Mouse (Mus musculus) limb, embryonic 12.5 days (tissue): ENCODE data around the gene Dedd2. TPM values are rescaled to one million over a fixed set of nuclear protein-coding genes. Genes with fewer than 3 reads are reported as not detected.

ENCODE experiments used
- ATAC-seq: fragments of 200-750 bp; cut with Nextera tagmentation; 2 replicates; pipeline ENCODE4 v1.8.0; 2017; ENCODE audit warnings: low read depth, moderate TSS enrichment; ENCODE audit not compliant: insufficient number of reproducible peaks, insufficient read depth, low FRiP score, low TSS enrichment
- H3K27ac ChIP-seq: fragments of 300-500 bp; sonication (generic); 2 replicates; pipeline ENCODE4 v1.5.1; 2016; ENCODE audit warnings: mild to moderate bottlenecking, moderate library complexity
- H3K27me3 ChIP-seq: fragments of 300-500 bp; sonication (generic); 2 replicates; pipeline ENCODE4 v1.6.1; 2016; ENCODE audit warnings: mild to moderate bottlenecking, moderate library complexity
- H3K36me3 ChIP-seq: fragments of 300-500 bp; sonication (generic); 2 replicates; pipeline ENCODE4 v1.6.1; 2016; ENCODE audit warnings: mild to moderate bottlenecking, moderate library complexity
- H3K4me1 ChIP-seq: fragments of 300-500 bp; sonication (generic); replicated peaks from 2 replicates; pipeline ENCODE4 v1.6.1; 2016
- H3K4me2 ChIP-seq: fragments of 300-500 bp; sonication (generic); 2 replicates; pipeline ENCODE4 v1.6.1; 2016; ENCODE audit warnings: mild to moderate bottlenecking, moderate library complexity
- H3K4me3 ChIP-seq: fragments of 300-500 bp; sonication (generic); replicated peaks from 2 replicates; pipeline ENCODE4 v1.5.1; 2016; ENCODE audit warnings: mild to moderate bottlenecking
- H3K9ac ChIP-seq: fragments of 300-500 bp; sonication (generic); replicated peaks from 2 replicates; pipeline ENCODE4 v1.6.1; 2016; ENCODE audit warnings: mild to moderate bottlenecking, moderate library complexity
- H3K9me3 ChIP-seq: fragments of 300-500 bp; sonication (generic); 2 replicates; pipeline ENCODE4 v1.6.1; 2016; ENCODE audit warnings: mild to moderate bottlenecking, moderate library complexity
- WGBS: fragments of 180-500 bp; shearing (Covaris S2); methylation state at CpG from one replicate; pipeline ENCODE4 v1.1.7; 2016; 5-methylcytosine and 5-hydroxymethylcytosine counted together
- polyA plus RNA-seq: library from polyadenylated mRNA; unstranded; fragments of >200 nt; fragmentation: Nextera tagmentation; extraction: Ambion mirVana; gene quantifications from 2 replicates; pipeline ENCODE4 v1.2.1, GENCODE M21; 2016

Gene Dedd2
- polyA plus RNA-seq, 1 experiment from 2014 or later, result 12.2 TPM

GRCm38 (mm10) chr7:25230690-25231285, 10.4 kb upstream of the Dedd2 start:
- no peak overlapping the region for H3K27ac ChIP-seq
- no peak overlapping the region for H3K9ac ChIP-seq
- no peak overlapping the region for H3K4me3 ChIP-seq
- WGBS, result 88% methylated on average over 9 of the region's 9 CpGs
- H3K9me3 ChIP-seq, result no peaks in the 10 kb centered on the region
- peaks cover 100% of the 10 kb centered on the region for H3K36me3 ChIP-seq
- H3K4me2 ChIP-seq, result no peak overlapping the region
- ATAC-seq, result no peak
- peaks cover 11% of the 10 kb centered on the region for H3K4me1 ChIP-seq
- no peaks in the 10 kb centered on the region for H3K27me3 ChIP-seq

GRCm38 (mm10) chr7:25227523-25228300, 7.3 kb upstream of the Dedd2 start:
- Histone ChIP-seq H3K9ac (no peak overlapping the region), H3K27ac (no peak overlapping the region), H3K4me2 (no peak overlapping the region), H3K4me3 (no peak overlapping the region), H3K9me3 (no peaks in the 10 kb centered on the region), H3K36me3 (peaks cover 99% of the 10 kb centered on the region), H3K27me3 (no peaks in the 10 kb centered on the region), H3K4me1 (no peaks in the 10 kb centered on the region)
- 84% methylated on average over 1 of the region's 1 CpGs for WGBS
- ATAC-seq, result no peak

GRCm38 (mm10) chr7:25222275-25222967, 2.0 kb upstream of the Dedd2 start:
- Histone ChIP-seq H3K4me2 (peak overlapping the region; percentile 92), H3K36me3 (peaks cover 50% of the 10 kb centered on the region), H3K9ac (peak overlapping the region; percentile 71; the same call in 1 of the 2 replicates), H3K4me1 (peaks cover 27% of the 10 kb centered on the region), H3K4me3 (peak overlapping the region; percentile 71), H3K9me3 (no peaks in the 10 kb centered on the region), H3K27ac (no peak overlapping the region), H3K27me3 (no peaks in the 10 kb centered on the region)
- ATAC-seq, result no peak
- WGBS, result 88% methylated on average over 10 of the region's 10 CpGs

- Histone ChIP-seq H3K4me2 (peak within 1 kb of the TSS; percentile 92), H3K9me3 (no peaks in the 10 kb centered on the region), H3K36me3 (peaks cover 44% of the 10 kb centered on the region), H3K4me3 (peak within 1 kb of the TSS; percentile 71), H3K4me1 (peaks cover 27% of the 10 kb centered on the region), H3K27me3 (no peaks in the 10 kb centered on the region), H3K27ac (peak within 1 kb of the TSS; percentile 84), H3K9ac (peak within 1 kb of the TSS; percentile 71)
- ATAC-seq, result peak; percentile 96
- under 1% methylated on average over 45 of the region's 45 CpGs for WGBS
These were observed 878 bp upstream of the Dedd2 start, which contains the start of gene Zfp526 for GRCm38 (mm10) chr7:25221102-25221883. Gene Zfp526, plus strand, starts transcription at chr7:25221425.

GRCm38 (mm10) chr7:25219756-25220456, 509 bp downstream of the Dedd2 start:
- Histone ChIP-seq H3K27ac (peak overlapping the region; percentile 82), H3K9me3 (no peaks in the 10 kb centered on the region), H3K4me2 (peak overlapping the region; percentile 92), H3K4me1 (peaks cover 27% of the 10 kb centered on the region), H3K36me3 (peaks cover 35% of the 10 kb centered on the region), H3K27me3 (no peaks in the 10 kb centered on the region), H3K4me3 (peak overlapping the region; percentile 71), H3K9ac (peak overlapping the region; percentile 71; the same call in 1 of the 2 replicates)
- peak; percentile 61 for ATAC-seq
- WGBS, result 3% methylated on average over 31 of the region's 31 CpGs

- Histone ChIP-seq H3K27ac (peak overlapping the region; percentile 82), H3K4me3 (peak overlapping the region; percentile 71), H3K4me2 (peak overlapping the region; percentile 92), H3K36me3 (peaks cover 33% of the 10 kb centered on the region), H3K4me1 (peaks cover 27% of the 10 kb centered on the region), H3K27me3 (no peaks in the 10 kb centered on the region), H3K9me3 (no peaks in the 10 kb centered on the region), H3K9ac (peak overlapping the region; percentile 71)
- under 1% methylated on average over 16 of the region's 16 CpGs for WGBS
- ATAC-seq, result peak; percentile 9
These were observed 1.0 kb downstream of the Dedd2 start for GRCm38 (mm10) chr7:25219416-25219750.

GRCm38 (mm10) chr7:25218705-25219415, 1.6 kb downstream of the Dedd2 start:
- ATAC-seq, result peak; percentile 6
- H3K9ac ChIP-seq, result peak overlapping the region; percentile 71
- under 1% methylated on average over 53 of the region's 53 CpGs for WGBS
- peaks cover 30% of the 10 kb centered on the region for H3K36me3 ChIP-seq
- peak overlapping the region; percentile 82 for H3K27ac ChIP-seq
- peaks cover 27% of the 10 kb centered on the region for H3K4me1 ChIP-seq
- no peaks in the 10 kb centered on the region for H3K27me3 ChIP-seq
- peak overlapping the region; percentile 92 for H3K4me2 ChIP-seq
- H3K9me3 ChIP-seq, result no peaks in the 10 kb centered on the region
- H3K4me3 ChIP-seq, result peak overlapping the region; percentile 71

GRCm38 (mm10) chr7:25217653-25218395, 2.6 kb downstream of the Dedd2 start:
- Histone ChIP-seq H3K9ac (no peak overlapping the region), H3K4me3 (peak overlapping the region; percentile 71), H3K4me2 (peak overlapping the region; percentile 92), H3K36me3 (peaks cover 22% of the 10 kb centered on the region), H3K9me3 (no peaks in the 10 kb centered on the region), H3K4me1 (peaks cover 27% of the 10 kb centered on the region), H3K27me3 (no peaks in the 10 kb centered on the region), H3K27ac (no peak overlapping the region)
- WGBS, result 63% methylated on average over 12 of the region's 12 CpGs
- ATAC-seq, result no peak

- Histone ChIP-seq H3K9ac (no peak overlapping the region), H3K4me3 (no peak overlapping the region), H3K27ac (no peak overlapping the region), H3K4me2 (no peak overlapping the region), H3K9me3 (no peaks in the 10 kb centered on the region), H3K4me1 (peaks cover 10% of the 10 kb centered on the region), H3K36me3 (peaks cover 53% of the 10 kb centered on the region), H3K27me3 (no peaks in the 10 kb centered on the region)
- no peak for ATAC-seq
- WGBS, result 78% methylated on average over 2 of the region's 2 CpGs
These were observed 6.2 kb downstream of the Dedd2 start for GRCm38 (mm10) chr7:25214172-25214571.
